Mouse (Mus musculus): ENCODE measurements at regions not wholly inside any gene's neighbourhood (a gene's known extent, or its start where the extent isn't known, plus 50 kb on each side); places are given as distances from the start of the nearest gene placed in this dataset.
A peak's percentile ranks its signal among the peaks of the same experiment; 100 is the strongest.

DNA sequence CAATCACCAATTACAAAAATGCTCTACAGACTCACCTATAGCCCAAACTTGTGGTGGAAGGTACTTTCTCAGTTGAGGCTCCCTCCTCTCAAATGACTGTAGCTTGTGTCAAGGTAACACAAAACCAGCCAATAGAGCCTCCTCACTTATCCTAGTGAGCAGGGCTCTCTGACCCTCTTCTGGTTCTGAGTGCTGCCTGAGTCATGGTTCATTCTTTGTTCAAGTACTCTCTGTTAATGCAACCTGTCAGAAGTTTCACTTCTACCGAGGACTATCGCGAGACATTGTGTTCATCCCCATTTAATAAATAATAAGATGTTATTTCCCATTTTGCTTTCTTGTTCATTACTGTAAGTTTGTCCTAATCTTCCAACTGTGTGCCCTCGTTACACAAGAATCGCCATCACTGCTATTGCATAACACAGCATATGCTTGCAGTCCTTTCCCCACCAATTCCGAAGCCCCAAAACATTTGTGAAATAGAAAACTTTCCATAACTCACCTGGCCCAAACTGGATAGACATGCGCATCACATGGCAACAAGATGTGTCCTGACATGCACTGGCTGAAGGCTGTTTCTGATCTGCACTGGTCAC, 59.6 kb upstream of the Nabp1 start:
- no peak for DNase-seq (ENCODE audit: low read depth, low spot score)

DNA sequence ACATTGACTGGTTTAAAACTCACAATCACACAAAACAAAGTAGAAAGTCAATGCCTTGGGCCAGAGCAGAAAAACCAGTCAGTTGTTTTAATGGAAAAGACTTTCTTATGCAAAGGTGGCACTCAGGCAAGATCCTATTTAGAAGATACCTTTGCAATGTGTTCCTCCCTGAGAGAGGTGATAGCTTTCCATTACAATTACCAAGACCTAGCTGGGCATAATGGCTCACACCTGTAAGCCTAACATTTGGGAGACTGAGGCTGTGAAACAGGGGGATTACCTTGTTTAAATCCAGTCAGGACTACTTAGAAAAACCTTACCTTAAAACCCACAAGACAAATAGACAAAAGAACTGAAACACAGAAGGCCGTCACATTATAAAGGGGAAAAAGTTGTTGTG, 57.9 kb upstream of the Nabp1 start:
- DNase-seq (ENCODE audit: low read depth, low spot score), result no peak

DNA sequence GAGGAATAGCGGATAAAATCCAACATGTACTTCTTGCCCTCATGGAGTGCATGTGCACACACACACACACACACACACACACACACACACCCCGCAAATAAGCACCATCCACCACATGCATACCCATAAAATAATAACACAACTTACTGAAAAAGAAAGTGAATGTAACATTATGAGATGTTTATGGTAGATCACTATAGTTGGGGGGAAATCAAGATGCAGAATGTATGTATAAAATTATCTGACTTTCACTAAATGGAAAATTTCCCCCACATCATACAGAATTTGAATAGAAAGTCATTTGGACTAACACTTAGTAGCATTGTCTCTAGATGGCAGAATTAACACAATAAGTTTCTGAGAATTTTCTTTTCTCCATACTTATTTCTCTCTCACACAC, 57.2 kb upstream of the Nabp1 start:
- no peak for DNase-seq (ENCODE audit: low read depth, low spot score)

DNA sequence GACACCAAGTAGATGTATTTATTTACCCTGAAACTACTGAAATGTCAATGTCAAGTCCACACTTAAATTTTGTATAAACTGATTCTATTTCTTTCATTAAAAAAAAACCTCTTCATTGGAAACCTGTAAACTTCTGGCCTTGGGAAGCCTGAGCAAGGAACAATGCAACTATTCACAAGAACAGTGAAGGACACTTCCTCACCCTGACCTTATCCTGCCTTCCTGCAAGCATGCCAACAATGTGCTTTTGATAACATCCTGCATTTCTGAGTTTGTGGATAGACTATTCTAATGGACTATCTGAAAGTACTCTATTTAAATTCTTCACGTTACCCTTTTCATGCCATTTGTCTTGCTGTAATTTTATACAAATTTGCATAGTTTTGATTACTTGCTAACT, 53.1 kb upstream of the Nabp1 start:
- DNase-seq (ENCODE audit: low read depth, low spot score), result no peak

DNA sequence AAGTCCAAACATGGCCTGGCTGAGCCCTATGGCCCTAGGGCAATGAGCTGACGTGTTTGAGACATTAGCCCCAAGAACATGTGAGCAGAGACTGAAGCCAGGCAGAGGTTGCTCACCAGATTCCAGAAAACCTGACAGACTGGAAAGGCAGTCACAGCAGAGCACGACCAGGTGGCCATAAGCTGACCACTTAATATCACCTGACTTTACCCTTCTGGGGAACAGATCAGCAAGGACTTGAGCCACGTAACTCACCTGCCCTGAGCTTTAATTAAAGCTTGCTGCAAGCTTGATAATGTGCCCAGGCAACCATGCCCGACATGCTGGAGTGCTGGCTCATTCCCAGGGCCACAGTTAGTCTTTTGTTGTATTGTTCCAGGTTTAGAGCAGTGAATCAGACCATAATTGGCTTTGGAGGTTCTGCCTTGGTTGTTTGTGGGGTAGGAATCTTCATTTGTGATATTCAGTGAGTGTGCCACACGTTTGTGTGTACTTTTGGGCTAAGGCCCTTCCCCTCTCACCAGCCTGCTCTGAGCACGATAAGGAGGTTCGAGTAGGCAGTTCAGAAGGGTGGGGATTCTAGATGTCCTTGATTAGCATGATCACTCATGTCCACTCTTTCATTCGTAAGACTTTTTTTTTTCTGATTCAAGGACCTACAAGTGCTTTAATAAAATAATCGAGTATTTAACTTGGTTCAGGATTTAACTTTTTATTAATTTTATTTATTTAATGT, 52.1 kb upstream of the Nabp1 start:
- DNase-seq (ENCODE audit: low read depth, low spot score), result no peak

DNA sequence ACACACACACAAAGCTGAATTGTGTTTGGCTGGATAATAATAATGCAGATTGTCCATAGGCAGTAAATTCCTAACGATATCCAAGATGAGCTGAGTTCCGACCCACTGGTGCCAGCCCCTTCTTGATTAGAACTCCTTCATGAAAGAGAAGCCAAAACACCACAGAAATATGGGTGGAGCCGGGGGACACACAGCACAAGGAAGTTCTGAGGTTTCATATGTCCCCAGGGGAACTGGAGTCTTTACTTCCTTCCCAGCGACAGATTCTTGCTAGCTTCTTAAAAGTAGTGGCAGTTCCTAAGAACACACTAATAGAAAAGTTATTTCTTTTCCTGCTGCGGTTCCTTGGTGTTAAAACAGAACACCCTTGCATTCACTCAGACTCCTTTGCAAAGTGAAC, 51.4 kb upstream of the Nabp1 start:
- peak; percentile 52 for DNase-seq (ENCODE audit: low read depth, low spot score)

DNA sequence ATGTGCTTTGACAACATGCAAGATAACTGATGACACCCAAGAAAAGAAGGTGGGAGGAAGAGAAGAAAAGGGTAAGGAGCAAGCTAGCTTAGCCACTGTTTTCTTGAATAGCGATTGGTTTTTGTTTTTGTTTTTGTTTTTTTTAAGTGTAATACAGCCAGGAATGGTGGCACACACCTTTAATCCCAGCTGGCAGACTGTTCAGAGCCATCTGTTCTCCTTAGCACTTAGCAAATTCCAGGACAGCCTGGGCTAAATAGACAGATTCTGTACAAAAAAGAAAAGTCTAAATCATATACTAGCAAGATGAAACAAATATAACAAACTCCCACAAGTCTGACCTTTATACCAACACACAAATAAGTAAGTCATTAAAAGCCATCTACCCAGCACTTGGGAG, 50.4 kb upstream of the Nabp1 start:
- no peak for DNase-seq (ENCODE audit: low read depth, low spot score)
